Mouse (Mus musculus): ENCODE measurements around the gene Nrxn1. TPM values are rescaled to one million over a fixed set of nuclear protein-coding genes. Genes with fewer than 3 reads are reported as not detected.

Nrxn1 gene
- polyA plus RNA-seq, 1 experiment from 2014 or later = 5.9 TPM

- Histone ChIP-seq H3K4me2 (ENCODE audit: low read depth, low read length) (no peak overlapping the region), H3K27me3 (ENCODE audit: control insufficient read depth, insufficient read depth, low read length) (no peaks in the 10 kb centered on the region), H3K36me3 (ENCODE audit: control insufficient read depth, insufficient read depth, low read length) (no peaks in the 10 kb centered on the region), H3K27ac (ENCODE audit: low read length) (no peak overlapping the region), H3K4me3 (replicated peaks; ENCODE audit: low read length) (no peak overlapping the region), H3K9me3 (replicated peaks; ENCODE audit: control insufficient read depth, low read length) (no peaks in the 10 kb centered on the region), H3K9ac (ENCODE audit: low read length) (no peak overlapping the region), H3K4me1 (ENCODE audit: control insufficient read depth, insufficient read depth, low read length) (no peaks in the 10 kb centered on the region)
- WGBS = 44% methylated on average over 3 of the region's 3 CpGs
- no peak for ATAC-seq (ENCODE audit: insufficient read depth, low FRiP score)
These were observed 1014.4 kb downstream of the Nrxn1 start for GRCm38 (mm10) chr17:90078488-90078887.

DNA sequence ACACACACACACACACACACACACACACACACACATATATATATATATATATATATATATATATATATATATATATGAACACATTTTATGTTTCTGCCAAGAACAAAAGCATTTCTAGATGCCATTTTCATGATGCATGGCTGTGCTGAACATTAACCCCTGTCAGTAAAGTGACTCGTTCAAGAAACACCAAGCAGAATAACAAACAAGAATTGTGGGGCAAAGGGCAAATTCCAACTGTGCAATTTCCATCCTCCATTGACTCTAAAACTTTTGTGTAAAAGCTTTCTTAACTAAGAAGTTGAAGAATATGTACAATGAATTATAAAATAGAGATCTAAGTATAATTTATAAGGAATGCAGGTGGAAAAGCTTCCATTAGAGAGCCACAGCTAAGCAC lies 1030.0 kb downstream of the Nrxn1 start:
- no peak overlapping the region for H3K4me2 ChIP-seq (ENCODE audit: low read depth, low read length)
- no peak overlapping the region for H3K4me3 ChIP-seq (replicated peaks; ENCODE audit: low read length)
- no peaks in the 10 kb centered on the region for H3K4me1 ChIP-seq (ENCODE audit: control insufficient read depth, insufficient read depth, low read length)
- H3K27ac ChIP-seq (ENCODE audit: low read length) = no peak overlapping the region
- H3K9me3 ChIP-seq (replicated peaks; ENCODE audit: control insufficient read depth, low read length) = no peaks in the 10 kb centered on the region
- no peaks in the 10 kb centered on the region for H3K27me3 ChIP-seq (ENCODE audit: control insufficient read depth, insufficient read depth, low read length)
- no peaks in the 10 kb centered on the region for H3K36me3 ChIP-seq (ENCODE audit: control insufficient read depth, insufficient read depth, low read length)
- 14% methylated on average over 1 of the region's 1 CpGs for WGBS
- no peak for ATAC-seq (ENCODE audit: insufficient read depth, low FRiP score)
- H3K9ac ChIP-seq (ENCODE audit: low read length) = no peak overlapping the region

DNA sequence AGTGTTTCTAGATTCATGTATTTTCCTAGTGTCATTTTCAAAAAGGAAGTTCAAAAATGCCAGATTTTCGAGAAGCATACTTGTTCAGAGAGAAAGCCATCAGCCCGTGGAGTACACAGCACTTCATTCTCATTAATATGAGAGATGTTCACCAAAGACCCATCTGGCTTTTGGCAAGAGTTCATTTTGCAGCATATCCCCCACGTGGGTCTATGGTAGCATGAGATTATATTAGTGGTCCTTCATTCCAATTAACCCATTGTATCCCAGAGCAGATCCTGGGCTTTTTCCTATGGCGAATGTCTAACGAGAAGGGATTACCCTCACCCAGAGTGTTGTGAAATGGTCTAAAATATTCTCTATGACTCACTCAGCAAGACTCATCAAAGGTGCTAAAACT lies 1032.0 kb downstream of the Nrxn1 start:
- 57% methylated on average over 5 of the region's 5 CpGs for WGBS
- H3K27ac ChIP-seq (ENCODE audit: low read length) = no peak overlapping the region

GRCm38 (mm10) chr17:90060168-90060567 lies 1032.7 kb downstream of the Nrxn1 start:
- WGBS = 43% methylated on average over 3 of the region's 3 CpGs
- no peak for ATAC-seq (ENCODE audit: insufficient read depth, low FRiP score)

More for the DNA sequence above, 1032.0 kb downstream of the Nrxn1 start:
- H3K4me3 ChIP-seq (replicated peaks; ENCODE audit: low read length) = no peak overlapping the region
- no peaks in the 10 kb centered on the region for H3K27me3 ChIP-seq (ENCODE audit: control insufficient read depth, insufficient read depth, low read length)
- H3K9me3 ChIP-seq (replicated peaks; ENCODE audit: control insufficient read depth, low read length) = no peaks in the 10 kb centered on the region
- ATAC-seq (ENCODE audit: insufficient read depth, low FRiP score) = no peak
- H3K36me3 ChIP-seq (ENCODE audit: control insufficient read depth, insufficient read depth, low read length) = no peaks in the 10 kb centered on the region
- no peak overlapping the region for H3K9ac ChIP-seq (ENCODE audit: low read length)
- H3K4me1 ChIP-seq (ENCODE audit: control insufficient read depth, insufficient read depth, low read length) = no peaks in the 10 kb centered on the region
- no peak overlapping the region for H3K4me2 ChIP-seq (ENCODE audit: low read depth, low read length)

DNA sequence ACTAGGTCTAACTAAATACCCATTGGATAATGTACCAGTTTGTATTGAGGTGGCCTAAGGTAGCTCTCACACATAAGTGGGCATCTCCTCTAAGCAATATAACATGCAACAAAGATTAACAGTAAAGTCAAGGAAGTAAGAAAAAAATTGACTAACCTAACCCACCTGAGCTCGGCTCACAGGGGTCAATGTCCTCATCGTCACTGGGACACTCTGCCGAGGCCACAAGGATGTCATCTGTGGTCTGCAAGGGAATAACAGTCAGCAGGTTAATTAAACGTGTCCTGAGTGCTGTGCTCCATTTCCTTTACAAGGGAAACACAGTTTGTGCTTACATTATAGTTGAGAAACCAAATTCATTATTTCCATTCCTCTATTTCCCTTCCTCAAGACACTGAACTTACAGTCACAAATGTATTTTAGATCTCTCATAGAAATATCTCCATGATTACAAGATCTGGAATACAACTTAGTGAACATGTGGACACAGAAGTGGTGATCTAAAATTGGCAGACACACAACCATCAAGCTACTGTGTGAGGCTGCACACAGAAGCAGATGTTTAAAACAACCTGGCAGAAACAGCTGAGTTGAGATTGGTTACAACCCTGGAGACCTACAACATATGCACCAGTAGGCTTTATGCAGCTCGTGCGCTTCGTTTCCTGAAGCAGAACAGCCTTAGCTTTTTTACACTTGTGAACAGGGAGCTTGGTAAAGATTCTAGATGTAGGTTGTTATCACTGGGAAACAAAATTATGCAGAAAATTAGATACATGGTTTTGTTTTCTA lies 1033.4 kb downstream of the Nrxn1 start:
- no peak for ATAC-seq (ENCODE audit: insufficient read depth, low FRiP score)

More at GRCm38 (mm10) chr17:90060168-90060567, 1032.7 kb downstream of the Nrxn1 start:
- Histone ChIP-seq H3K4me2 (ENCODE audit: low read depth, low read length) (no peak overlapping the region), H3K9ac (ENCODE audit: low read length) (no peak overlapping the region), H3K4me3 (replicated peaks; ENCODE audit: low read length) (no peak overlapping the region), H3K36me3 (ENCODE audit: control insufficient read depth, insufficient read depth, low read length) (no peaks in the 10 kb centered on the region), H3K4me1 (ENCODE audit: control insufficient read depth, insufficient read depth, low read length) (no peaks in the 10 kb centered on the region), H3K27me3 (ENCODE audit: control insufficient read depth, insufficient read depth, low read length) (no peaks in the 10 kb centered on the region), H3K9me3 (replicated peaks; ENCODE audit: control insufficient read depth, low read length) (no peaks in the 10 kb centered on the region), H3K27ac (ENCODE audit: low read length) (no peak overlapping the region)

GRCm38 (mm10) chr17:90054312-90054711 lies 1038.6 kb downstream of the Nrxn1 start:
- no peak overlapping the region for H3K27ac ChIP-seq (ENCODE audit: low read length)
- 74% methylated on average over 5 of the region's 5 CpGs for WGBS
- H3K36me3 ChIP-seq (ENCODE audit: control insufficient read depth, insufficient read depth, low read length) = no peaks in the 10 kb centered on the region
- no peak overlapping the region for H3K4me2 ChIP-seq (ENCODE audit: low read depth, low read length)
- no peaks in the 10 kb centered on the region for H3K4me1 ChIP-seq (ENCODE audit: control insufficient read depth, insufficient read depth, low read length)
- no peaks in the 10 kb centered on the region for H3K9me3 ChIP-seq (replicated peaks; ENCODE audit: control insufficient read depth, low read length)
- no peak overlapping the region for H3K9ac ChIP-seq (ENCODE audit: low read length)
- no peaks in the 10 kb centered on the region; the same call in 1 of the 2 replicates for H3K27me3 ChIP-seq (ENCODE audit: control insufficient read depth, insufficient read depth, low read length)
- ATAC-seq (ENCODE audit: insufficient read depth, low FRiP score) = no peak
- H3K4me3 ChIP-seq (replicated peaks; ENCODE audit: low read length) = no peak overlapping the region

More for the DNA sequence above, 1033.4 kb downstream of the Nrxn1 start:
- Histone ChIP-seq H3K4me1 (ENCODE audit: control insufficient read depth, insufficient read depth, low read length) (no peaks in the 10 kb centered on the region), H3K4me2 (ENCODE audit: low read depth, low read length) (no peak overlapping the region), H3K9me3 (replicated peaks; ENCODE audit: control insufficient read depth, low read length) (no peaks in the 10 kb centered on the region), H3K27me3 (ENCODE audit: control insufficient read depth, insufficient read depth, low read length) (no peaks in the 10 kb centered on the region), H3K36me3 (ENCODE audit: control insufficient read depth, insufficient read depth, low read length) (no peaks in the 10 kb centered on the region), H3K27ac (ENCODE audit: low read length) (no peak overlapping the region), H3K9ac (ENCODE audit: low read length) (no peak overlapping the region), H3K4me3 (replicated peaks; ENCODE audit: low read length) (no peak overlapping the region)
- 71% methylated on average over 7 of the region's 7 CpGs for WGBS

- no peak for ATAC-seq (ENCODE audit: insufficient read depth, low FRiP score)
- no peaks in the 10 kb centered on the region for H3K9me3 ChIP-seq (replicated peaks; ENCODE audit: control insufficient read depth, low read length)
- no peaks in the 10 kb centered on the region for H3K27me3 ChIP-seq (ENCODE audit: control insufficient read depth, insufficient read depth, low read length)
- H3K36me3 ChIP-seq (ENCODE audit: control insufficient read depth, insufficient read depth, low read length) = no peaks in the 10 kb centered on the region
- H3K9ac ChIP-seq (ENCODE audit: low read length) = no peak overlapping the region
- 63% methylated on average over 1 of the region's 1 CpGs for WGBS
- no peak overlapping the region for H3K27ac ChIP-seq (ENCODE audit: low read length)
- H3K4me1 ChIP-seq (ENCODE audit: control insufficient read depth, insufficient read depth, low read length) = no peaks in the 10 kb centered on the region
- no peak overlapping the region for H3K4me2 ChIP-seq (ENCODE audit: low read depth, low read length)
- no peak overlapping the region for H3K4me3 ChIP-seq (replicated peaks; ENCODE audit: low read length)
These were observed 1053.6 kb downstream of the Nrxn1 start for GRCm38 (mm10) chr17:90039316-90039715.

DNA sequence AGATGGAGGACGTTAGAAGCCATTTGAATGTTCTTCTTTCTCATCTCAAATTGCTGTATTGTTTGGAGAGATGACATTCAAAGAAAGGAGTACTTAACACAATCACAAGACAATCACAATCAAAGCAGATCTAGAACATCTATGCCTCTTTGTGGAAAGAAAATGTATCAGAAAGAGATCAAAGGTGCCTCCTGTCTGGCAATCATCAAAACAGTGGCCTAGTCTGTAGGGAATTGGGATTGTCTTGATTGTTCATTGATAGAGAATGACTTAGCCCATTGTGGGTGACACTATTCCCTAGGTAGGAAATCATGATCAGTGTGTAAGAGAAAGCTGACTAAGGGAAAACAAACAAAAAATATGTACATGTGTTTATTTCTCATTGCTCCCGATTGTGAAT lies 1060.5 kb downstream of the Nrxn1 start:
- ATAC-seq (ENCODE audit: insufficient read depth, low FRiP score) = no peak
- WGBS = 71% methylated on average over 2 of the region's 2 CpGs
- H3K4me3 ChIP-seq (replicated peaks; ENCODE audit: low read length) = no peak overlapping the region
- no peak overlapping the region for H3K4me2 ChIP-seq (ENCODE audit: low read depth, low read length)
- no peaks in the 10 kb centered on the region for H3K9me3 ChIP-seq (replicated peaks; ENCODE audit: control insufficient read depth, low read length)
- no peaks in the 10 kb centered on the region for H3K4me1 ChIP-seq (ENCODE audit: control insufficient read depth, insufficient read depth, low read length)
- H3K27me3 ChIP-seq (ENCODE audit: control insufficient read depth, insufficient read depth, low read length) = no peaks in the 10 kb centered on the region
- H3K27ac ChIP-seq (ENCODE audit: low read length) = no peak overlapping the region
- no peaks in the 10 kb centered on the region for H3K36me3 ChIP-seq (ENCODE audit: control insufficient read depth, insufficient read depth, low read length)
- no peak overlapping the region for H3K9ac ChIP-seq (ENCODE audit: low read length)

DNA sequence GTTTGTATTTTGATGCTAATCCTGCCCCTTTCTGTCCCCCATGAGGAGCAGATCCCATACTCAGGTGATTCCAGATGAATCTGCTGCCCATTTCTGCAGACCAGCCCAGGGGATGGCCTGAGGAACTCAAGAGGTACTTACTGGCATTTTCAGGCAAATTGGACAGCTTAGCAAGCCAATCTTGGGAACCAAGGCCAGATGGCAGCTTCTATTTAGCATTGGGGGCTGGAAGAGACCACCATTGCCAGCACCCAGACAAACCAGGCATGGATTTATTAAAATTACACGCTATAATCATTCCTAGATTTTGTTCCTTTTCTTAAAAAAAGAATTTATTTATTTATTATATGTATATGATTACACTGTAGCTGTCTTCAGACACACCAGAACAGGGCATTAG lies 1076.2 kb downstream of the Nrxn1 start:
- Histone ChIP-seq H3K27me3 (ENCODE audit: control insufficient read depth, insufficient read depth, low read length) (no peaks in the 10 kb centered on the region), H3K4me2 (ENCODE audit: low read depth, low read length) (no peak overlapping the region), H3K9ac (ENCODE audit: low read length) (no peak overlapping the region), H3K27ac (ENCODE audit: low read length) (no peak overlapping the region), H3K9me3 (replicated peaks; ENCODE audit: control insufficient read depth, low read length) (no peaks in the 10 kb centered on the region), H3K36me3 (ENCODE audit: control insufficient read depth, insufficient read depth, low read length) (no peaks in the 10 kb centered on the region), H3K4me3 (replicated peaks; ENCODE audit: low read length) (no peak overlapping the region), H3K4me1 (ENCODE audit: control insufficient read depth, insufficient read depth, low read length) (no peaks in the 10 kb centered on the region)
- no peak for ATAC-seq (ENCODE audit: insufficient read depth, low FRiP score)
- 69% methylated on average over 1 of the region's 1 CpGs for WGBS
